Mouse (Mus musculus) heart, adult 9 months (tissue): ENCODE results near the gene Nap1l1.
"Not testable (repeated sequence)": the region's sequence is repeated elsewhere in the genome, so short reads cannot be mapped to it uniquely, and the experiment has no call there.

Source experiments
- DNase-seq, 2 experiments: peaks; one replicate each; pipeline ENCODE4 v3.0.0; 2022; ENCODE audit warnings: low spot score in 2 of 2

Gene Nap1l1

DNA sequence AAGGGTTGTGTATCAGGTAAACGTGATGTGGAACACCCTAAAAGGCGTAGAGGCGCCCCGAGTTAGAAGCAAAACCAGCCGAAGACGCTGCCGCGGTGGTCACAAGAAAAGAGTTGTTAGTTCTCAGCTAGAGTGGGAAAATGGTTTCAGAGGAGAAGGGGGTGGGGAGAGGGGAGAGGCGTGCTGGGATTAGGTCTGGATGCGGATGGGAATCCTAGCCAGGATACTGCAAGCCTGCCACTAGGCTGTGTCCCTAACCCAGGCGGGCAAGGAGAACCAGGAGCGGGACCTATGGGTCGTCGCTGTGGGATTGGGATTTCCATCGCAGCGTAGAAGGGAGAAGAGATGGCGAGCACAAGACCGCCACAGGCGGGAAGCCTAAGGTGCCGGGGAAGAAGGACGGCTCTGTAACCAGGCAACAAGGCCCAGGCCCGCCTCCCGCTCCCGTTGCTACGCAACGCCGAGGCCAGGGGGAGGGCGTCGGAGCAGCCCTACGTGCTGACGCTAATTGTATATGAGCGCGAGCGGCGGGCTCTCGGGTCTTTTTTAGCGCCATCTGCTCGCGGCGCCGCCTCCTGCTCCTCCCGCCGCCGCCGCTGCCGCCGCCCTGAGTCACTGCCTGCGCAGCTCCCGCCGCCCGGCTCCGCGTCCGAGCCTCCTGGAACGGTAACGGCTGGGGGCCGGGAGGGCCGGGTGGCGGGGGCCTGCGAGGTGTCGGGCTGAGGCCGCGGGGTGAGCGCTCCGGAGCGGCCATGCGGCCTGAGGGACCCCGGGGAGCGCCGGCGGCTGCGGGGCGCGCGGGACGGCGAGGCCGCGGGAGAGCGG lies at the start of gene Nap1l1:
TSS of gene Nap1l1 (plus strand) at position 538 of the 825 bp plus-strand sequence.
- peak; percentile 96 to 98 for DNase-seq

DNA sequence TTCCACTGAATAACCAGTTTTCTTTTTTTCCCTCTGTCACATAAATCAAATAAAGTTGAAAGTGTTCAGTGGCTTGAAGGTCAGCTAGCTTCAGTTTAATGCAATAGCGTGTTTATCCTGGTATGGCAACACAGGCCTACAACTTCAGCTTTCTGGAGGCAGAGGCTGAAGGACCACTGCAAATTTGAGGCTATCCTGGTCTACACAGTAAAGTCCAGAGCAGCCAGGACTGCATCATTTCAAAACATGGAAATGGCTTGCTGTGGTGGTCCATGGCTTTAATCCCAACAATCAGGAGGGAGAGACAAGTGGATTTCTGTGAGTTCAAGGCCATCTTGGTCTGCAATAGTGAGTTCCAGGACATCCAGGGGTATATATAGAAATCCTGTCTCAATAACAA lies 46.5 kb upstream of the Nap1l1 start:
- DNase-seq, result no peak

DNA sequence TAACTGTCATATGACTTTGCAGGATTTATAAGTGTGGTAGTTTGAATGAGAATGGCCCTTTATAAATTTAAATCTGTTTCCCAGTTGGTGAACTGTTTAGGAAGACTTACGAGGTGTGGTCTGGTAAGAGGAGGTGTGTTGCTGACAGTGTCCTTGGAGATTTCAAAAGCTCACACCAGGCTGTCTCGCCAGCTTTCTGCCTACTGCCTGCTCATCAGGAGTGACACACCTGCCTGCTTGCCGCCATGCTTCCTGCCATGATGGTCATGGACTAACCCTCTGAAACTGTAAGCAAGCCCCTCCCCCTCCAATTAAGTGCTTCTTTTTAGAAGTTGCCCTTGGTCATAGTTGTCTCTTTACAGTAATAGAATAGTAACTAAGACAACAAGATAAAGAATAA lies 39.5 kb upstream of the Nap1l1 start:
- no peak for DNase-seq

DNA sequence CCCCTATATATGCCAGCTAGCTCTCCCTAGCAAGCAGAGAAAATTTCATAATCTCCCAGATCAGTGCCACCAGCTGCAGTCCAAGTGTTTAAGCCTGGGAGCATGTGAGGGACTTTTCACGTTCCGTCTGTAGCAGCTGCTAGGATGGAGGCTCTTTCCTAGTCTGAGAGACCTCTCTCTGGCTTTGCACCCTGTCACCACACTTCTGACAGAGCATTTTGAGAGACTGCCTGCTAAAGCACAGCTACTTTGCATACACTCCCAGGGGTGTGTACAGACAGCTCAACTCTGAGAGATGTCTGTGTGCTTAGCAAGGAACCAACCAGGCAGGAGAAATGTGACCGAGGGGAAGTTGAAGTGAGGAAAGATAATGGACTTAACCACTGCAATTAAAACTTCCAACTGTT lies 32.0 kb upstream of the Nap1l1 start:
- no peak for DNase-seq

DNA sequence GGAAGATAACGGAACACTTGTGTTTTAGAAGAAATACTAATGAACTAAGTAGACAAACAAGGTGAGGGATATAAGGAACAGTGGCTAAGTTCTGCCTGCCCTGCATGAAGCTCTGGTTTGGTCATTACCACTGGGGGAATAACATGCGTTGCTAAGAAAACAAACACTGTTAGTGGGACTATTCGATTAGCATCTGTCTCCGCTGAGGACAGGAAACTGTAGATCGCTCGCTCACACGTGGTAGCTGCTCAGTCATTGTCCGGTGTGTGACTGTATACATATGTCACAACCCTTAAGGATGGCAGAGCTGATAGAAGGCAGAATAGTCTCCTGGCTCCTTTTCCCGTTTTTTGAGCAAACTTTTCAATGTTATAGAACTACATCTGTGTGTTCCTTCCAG lies 28.8 kb upstream of the Nap1l1 start:
- no peak for DNase-seq

DNA sequence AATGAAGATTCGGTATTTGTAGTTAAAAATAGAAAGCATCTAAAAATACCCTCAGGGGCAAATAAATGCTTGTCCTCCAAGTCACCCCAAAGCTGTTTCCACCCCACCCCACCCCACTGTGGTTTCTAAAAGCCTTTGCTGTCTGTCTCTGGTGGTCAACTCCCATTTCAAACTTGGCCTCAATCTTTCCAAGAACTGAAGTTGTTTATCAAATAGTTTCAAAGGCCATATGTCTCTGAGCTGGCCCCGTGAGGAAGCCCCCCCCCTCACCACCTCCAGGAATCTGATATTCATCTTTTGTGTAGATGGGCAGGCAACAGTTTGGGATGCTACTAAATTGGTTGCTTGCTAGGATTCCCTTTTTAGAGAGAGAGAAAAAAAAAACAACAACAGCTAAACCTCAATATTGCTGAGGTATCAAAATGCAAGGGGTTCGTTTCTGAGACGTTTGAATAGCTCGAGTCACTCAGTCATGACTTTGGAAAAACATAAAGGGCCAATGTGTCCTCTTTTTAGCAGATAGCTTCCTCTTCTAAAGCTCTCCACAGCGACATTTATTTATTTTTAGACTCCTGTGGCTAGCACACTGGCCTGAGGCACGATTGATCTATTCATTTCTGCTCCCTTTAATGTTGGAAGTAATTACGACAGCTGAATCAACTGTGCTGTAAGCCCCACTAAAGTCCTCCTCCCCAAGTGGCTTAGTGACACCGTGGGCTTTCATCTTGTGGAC lies 26.9 kb upstream of the Nap1l1 start:
- DNase-seq, result peak in 1 of 2 experiments; percentile 12

DNA sequence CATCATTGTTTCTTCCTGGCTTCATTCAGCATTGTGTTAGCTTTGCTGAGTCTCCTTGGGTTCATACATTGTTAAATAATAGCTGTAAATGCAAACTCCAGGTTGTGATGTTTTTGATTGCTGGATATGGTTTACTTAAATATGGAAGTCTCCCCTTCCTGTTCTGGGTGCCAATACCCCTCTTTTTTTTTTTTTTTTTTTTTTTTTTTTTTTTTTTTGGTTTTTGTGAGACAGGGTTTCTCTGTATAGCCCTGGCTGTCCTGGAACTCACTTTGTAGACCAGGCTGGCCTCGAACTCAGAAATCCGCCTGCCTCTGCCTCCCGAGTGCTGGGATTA lies 26.4 kb upstream of the Nap1l1 start:
- DNase-seq, result not testable (repeated sequence)

DNA sequence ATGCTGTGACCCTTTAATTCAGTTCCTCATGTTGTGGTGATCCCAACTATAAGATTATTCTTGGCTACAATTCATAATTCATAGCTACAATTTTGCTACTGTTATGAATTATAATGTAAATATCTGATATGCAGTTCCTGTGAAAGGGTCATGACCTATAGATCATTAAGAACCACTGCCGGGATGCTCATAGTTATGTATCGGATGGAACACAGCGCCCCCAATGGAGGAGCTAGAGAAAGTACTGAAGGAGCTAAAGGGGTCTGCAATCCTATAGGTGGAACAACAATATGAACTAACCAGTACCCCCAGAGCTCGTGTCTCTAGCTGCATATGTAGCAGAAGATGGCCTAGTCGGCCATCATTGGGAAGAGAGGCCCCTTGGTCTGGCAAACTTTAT lies 23.4 kb upstream of the Nap1l1 start:
- not testable (repeated sequence) for DNase-seq

DNA sequence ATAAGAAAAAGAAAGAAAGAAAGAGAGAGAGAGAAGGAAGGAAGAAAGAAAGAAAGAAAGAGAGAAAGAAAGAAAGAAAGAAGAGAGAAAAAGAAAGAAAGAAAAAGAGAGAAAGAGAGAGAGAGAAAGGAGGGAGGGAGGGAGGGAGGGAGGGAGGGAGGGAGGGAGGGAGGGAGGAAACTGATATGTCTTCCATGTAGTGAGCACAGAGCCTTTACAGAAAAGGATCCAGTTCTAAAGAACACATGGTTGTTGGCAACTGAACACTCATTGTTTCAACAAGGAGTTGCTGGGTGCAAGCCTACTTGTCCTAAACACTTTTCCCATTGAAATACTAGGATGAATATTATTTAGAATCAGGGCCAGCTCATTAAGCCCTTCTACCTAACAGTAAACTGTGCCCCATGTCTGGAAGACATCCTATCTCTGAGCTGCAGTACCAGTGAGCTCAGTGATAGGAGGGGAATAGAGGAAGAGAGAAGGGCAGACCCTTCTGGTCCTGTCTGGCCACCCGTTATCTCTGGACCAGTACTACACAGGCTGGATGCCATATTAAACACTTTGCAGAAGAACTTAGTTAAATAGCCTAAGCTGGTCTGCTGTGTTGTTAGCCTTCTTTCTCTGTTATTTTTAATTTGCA lies 21.2 kb upstream of the Nap1l1 start:
- DNase-seq, result no peak

DNA sequence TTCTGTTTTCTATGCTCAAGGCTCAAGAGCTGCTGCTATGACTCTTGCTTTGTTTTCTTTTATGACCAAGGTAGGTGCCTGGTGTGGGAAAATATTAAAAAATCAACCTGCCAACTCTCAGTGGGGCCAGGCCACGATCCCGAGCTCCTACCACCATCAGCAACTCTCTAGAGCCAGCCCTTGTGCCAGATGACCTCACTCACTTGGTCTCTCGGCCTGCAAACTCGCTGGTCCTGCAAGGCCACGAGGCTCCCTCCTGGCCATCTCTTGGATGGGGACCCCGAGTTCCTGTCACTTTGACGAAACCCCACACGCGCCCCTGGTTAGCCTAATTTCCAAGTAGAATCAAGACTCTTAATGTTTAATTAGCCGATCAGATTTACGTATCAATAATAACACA lies 20.6 kb upstream of the Nap1l1 start:
- no peak for DNase-seq

DNA sequence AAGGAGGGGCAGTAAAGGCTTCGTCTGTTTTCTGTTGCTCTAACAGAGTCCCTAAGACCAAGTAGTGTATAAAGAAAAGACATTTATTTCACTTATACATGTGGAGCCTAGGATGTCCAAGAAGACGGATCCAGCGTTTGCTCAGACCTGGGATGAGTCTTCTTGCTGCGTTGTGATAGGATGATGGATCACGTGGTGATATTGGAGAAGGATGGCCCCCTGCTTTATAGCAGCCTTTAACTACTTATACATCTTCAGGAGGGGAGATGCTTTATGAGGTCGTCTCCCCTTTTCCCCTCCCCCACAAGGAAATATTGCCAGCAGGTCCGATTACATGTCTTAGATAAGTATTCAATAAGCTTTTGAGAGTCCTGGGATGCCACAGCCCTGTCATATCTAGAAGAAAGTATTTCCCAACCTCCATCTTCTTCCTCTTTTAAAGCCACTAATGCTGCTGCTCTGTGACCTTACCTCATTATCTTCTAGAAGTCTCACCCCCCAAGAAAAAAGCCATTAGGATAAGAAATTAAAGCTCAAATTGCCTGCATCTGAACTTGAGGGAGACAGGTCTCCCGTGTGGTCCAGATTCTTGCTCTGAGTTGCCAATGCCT lies 18.2 kb upstream of the Nap1l1 start:
- no peak for DNase-seq

DNA sequence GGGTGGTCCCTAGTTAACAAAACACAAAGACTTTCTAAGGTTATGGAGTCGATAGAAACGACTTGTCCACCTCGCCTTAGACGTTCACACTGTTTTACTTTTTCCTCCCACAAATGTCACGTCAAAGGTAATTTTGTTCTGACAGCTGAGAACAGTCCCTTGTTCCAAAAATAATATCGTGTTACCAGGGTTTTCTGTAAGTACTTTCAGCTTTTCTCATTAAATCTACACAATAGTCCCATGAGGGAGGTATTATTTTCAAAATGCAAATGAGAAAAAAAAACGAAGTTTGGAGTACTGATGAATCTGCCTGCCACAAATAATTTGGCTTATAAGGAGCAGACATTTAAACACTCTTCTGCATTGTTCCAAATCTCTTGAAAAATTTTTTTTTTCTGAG lies 14.9 kb upstream of the Nap1l1 start:
- no peak for DNase-seq

DNA sequence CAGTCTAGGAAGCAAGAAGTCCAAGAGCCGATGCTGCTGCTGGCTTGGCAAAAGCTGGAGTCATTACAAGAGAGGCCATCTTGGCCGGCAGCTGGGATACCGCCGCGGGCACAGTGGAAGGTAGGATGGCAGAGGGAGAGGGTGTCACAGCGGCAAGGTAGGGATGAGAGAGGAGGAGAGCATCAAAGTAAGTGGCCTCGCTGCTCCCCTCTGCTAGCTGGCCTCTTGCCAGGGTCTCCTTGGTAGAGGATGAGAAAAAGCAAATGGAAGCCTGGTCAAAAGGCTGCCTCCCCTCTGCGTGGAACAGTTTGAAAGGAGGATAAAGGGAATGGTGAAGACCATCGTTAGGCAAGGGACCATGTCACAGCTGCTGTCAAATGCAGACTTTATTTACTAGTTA lies 14.0 kb upstream of the Nap1l1 start:
- no peak for DNase-seq

DNA sequence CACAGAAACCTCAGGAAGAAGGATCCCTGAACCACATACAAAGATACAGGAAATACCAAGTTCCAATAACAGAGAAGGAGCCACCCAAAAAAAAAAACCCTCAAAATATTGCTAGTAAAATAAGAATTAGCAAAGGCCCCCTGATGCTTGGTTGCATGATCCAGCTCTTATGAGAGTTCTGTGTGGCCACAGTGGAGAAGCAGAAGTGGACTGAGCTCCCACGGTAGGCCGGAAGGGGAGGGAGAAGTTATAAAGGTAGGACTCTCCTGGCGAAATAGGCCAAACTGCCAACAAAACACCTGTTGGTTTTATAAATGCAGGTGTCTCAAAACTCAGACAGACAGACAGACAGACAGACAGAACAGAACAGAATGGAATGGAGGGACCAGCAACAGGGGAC lies 13.1 kb upstream of the Nap1l1 start:
- DNase-seq, result no peak

DNA sequence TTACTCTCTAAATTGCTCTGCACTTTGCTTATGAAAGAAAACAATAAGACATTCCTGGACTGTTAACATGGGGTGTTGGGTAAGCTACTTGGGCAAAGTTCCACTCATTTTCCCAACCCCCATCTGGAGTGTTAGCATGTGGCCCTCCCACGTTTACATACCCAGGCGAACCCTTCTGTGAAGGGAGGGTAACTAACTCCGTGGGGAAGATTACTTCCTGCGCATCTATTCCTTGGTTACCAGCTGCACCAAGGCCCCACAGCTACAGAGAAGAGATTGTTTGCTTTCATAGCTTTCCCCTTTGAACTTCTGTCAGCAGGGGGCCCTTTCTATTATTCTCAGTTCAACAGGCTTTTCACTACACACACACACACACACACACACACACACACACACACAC lies 12.6 kb upstream of the Nap1l1 start:
- no peak for DNase-seq

DNA sequence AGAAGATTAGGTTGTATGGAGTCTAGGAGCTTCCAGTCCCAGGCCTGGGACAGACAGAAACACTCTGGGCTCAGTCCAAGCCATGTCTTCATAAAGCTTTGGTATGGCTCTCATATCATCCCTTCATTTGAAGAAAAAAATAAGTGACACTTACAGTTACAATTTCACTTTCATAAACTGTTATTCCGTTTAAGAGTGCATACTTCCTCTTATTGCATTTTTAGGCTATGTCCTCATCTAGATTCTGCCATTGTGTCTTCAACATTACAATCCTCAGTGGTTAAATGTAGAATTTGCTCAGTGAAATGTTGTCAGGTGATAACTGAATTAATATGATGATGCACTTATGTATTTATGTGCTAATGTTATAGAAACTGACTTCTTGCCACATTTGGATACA lies 8.2 kb upstream of the Nap1l1 start:
- no peak for DNase-seq

DNA sequence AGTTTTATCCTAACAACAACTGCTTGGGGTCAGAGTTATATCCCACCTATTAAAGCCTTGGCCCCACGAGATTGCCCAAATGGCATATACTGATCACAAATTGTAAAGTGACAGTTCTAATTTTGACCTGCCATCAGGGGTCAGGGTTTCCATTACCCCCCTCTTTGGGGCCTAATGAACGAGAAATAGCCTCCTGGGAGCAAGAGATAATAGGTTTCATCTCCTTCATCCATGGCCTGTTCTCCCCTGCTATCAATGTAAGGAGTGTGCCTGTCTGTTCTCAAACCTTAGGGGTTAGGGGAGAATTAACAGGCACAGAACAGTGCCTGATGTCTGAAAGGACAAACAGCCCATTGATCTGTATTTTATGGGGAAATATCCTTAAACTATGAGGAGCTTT lies 7.6 kb upstream of the Nap1l1 start:
- no peak for DNase-seq

DNA sequence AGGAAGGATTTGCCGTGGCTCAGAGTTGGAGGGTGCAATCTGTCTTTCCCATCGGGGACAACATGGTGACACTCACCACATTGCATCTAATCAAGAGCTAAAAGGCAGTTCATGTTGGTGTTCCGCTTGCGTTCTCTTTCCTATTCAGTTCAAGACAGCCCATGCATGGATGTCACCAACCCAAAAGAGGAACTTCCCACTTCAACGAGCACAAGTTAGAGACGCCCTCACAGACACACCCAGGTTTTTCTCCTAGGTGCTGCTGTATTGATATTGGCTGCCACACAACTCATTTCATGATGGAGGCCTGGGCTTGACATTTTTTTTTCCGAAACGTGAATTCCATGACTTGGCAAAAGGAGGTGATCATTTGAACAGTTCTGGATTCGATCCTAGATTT lies 1.9 kb upstream of the Nap1l1 start:
- peak in 1 of 2 experiments; percentile 12 for DNase-seq

DNA sequence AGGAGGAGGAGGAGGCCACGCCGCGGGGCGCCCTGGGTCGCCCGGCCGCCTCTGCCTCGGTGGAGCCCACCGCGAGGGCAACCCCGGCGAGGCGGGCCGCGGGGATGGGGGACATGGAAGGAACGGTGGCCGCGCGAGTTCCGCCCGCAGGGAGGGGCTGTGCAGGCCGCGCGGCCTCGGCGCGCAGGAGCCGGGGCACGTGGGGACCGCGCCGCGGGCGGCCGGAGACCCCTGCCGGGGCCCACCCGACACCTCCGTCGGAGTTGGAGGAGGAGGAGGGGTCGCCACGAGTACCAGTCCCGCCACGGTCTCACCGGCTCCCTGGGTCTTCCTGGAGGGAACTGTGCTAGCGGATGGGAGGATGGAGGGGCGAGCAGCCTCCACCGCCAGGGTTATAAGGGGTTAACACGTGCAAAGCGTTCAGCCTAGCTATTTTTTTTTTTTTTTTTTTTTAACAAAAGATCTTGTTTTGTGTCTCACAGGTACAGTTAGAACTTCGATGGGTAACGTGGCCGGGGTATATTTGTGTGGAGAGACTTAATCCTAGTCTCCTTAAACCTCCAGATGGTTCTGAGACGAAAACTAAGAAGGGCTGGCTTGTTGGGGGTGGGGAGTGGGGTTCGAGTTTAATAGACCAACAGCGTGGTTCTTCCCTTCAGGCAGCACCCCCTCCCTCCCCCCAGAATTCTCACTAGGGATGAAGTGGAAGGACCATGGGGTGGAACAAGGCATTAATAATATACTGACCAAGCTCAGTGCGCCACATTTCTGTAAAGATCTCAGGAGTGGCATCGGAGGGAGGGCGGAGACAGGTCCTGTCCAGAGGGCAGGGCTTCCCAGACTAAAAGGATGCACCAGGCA lies 718 bp downstream of the Nap1l1 start:
- peak in 1 of 2 experiments; percentile 4 for DNase-seq

DNA sequence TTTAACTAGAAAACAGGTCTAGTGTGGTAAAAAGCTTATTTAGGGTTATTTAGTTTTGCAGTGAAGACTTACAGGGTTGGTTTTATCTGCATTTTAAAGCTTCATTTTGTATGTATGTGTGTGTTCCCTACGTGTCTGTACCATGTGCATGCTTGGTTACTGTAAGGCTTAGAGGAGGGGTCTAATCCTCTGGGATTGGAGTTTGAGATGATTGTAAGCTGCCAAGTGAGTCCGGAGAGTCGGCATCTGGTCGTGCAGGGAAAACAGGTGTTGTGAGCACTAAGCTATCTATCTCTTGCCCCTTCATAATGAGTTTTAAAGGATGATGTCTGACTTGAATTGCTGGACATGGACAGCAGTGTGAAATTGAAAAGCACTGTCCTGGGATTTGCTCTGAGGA lies 3.3 kb downstream of the Nap1l1 start:
- DNase-seq, result no peak

DNA sequence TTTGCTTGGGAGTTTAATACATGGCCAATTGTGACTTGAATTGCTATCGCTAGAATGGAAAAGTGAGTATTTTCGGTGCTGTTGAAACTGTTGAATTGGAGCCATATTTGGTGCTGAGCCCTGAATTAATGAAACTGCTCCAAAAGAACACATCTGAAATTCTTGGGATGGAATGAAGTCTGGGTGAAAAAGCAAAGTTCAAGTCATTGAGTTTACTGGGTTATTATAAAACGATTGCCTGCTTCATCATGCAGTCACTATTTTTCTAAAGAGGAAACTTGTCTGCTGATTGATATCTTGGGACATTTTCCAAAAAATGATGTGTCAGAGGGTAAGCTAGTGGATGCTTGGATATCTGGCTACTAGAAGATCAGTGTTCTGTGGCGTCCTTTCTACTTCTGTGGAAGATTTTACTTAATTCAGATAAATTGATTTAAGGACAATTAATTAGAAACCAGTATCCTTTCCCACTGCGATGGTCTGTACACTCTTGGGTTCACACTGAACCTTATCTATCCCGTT lies 4.0 kb downstream of the Nap1l1 start:
- DNase-seq, result no peak
